Mouse (Mus musculus): ENCODE data around the gene Mlph.

Gene Mlph

GRCm38 (mm10) chr1:90967583-90967982, 52.7 kb downstream of the Mlph start:
- DNase-seq (ENCODE audit: extremely low read depth, low read depth, low spot score) = peak; percentile 18

GRCm38 (mm10) chr1:90968649-90969048, 53.8 kb downstream of the Mlph start:
- no peak for DNase-seq (ENCODE audit: extremely low read depth, low read depth, low spot score)

GRCm38 (mm10) chr1:90969347-90969784, 54.5 kb downstream of the Mlph start, which contains the start of gene Rab17:
Gene Rab17, minus strand, starts transcription at chr1:90969661.
- no peak for DNase-seq (ENCODE audit: extremely low read depth, low read depth, low spot score)

- no peak for DNase-seq (ENCODE audit: extremely low read depth, low read depth, low spot score)
These were observed 55.1 kb downstream of the Mlph start for GRCm38 (mm10) chr1:90969881-90970390.

GRCm38 (mm10) chr1:90972911-90973573, 58.2 kb downstream of the Mlph start:
- no peak for DNase-seq (ENCODE audit: extremely low read depth, low read depth, low spot score)

GRCm38 (mm10) chr1:90973574-90973911, 58.7 kb downstream of the Mlph start:
- DNase-seq (ENCODE audit: extremely low read depth, low read depth, low spot score) = no peak

GRCm38 (mm10) chr1:90974906-90975649, 60.2 kb downstream of the Mlph start:
- no peak for DNase-seq (ENCODE audit: extremely low read depth, low read depth, low spot score)

GRCm38 (mm10) chr1:90975960-90976359, 61.1 kb downstream of the Mlph start:
- no peak for DNase-seq (ENCODE audit: extremely low read depth, low read depth, low spot score)

- DNase-seq (ENCODE audit: extremely low read depth, low read depth, low spot score) = no peak
These were observed 65.9 kb downstream of the Mlph start for GRCm38 (mm10) chr1:90980638-90981330.

GRCm38 (mm10) chr1:90981346-90981745, 66.5 kb downstream of the Mlph start:
- DNase-seq (ENCODE audit: extremely low read depth, low read depth, low spot score) = no peak

- DNase-seq (ENCODE audit: extremely low read depth, low read depth, low spot score) = no peak
These were observed 81.0 kb downstream of the Mlph start for GRCm38 (mm10) chr1:90995916-90996315.

GRCm38 (mm10) chr1:90997136-90997535, 82.3 kb downstream of the Mlph start:
- DNase-seq (ENCODE audit: extremely low read depth, low read depth, low spot score) = no peak

- no peak for DNase-seq (ENCODE audit: extremely low read depth, low read depth, low spot score)
These were observed 82.8 kb downstream of the Mlph start for GRCm38 (mm10) chr1:90997641-90998040.

- DNase-seq (ENCODE audit: extremely low read depth, low read depth, low spot score) = no peak
These were observed 83.5 kb downstream of the Mlph start, which contains the start of gene Lrrfip1 for GRCm38 (mm10) chr1:90998268-90998890. Gene Lrrfip1, plus strand, starts transcription at chr1:90998737.

GRCm38 (mm10) chr1:90998891-90999611, 84.2 kb downstream of the Mlph start:
- no peak for DNase-seq (ENCODE audit: extremely low read depth, low read depth, low spot score)

GRCm38 (mm10) chr1:90999911-91000601, 85.2 kb downstream of the Mlph start:
- DNase-seq (ENCODE audit: extremely low read depth, low read depth, low spot score) = no peak
